In the genomic region with DNA sequence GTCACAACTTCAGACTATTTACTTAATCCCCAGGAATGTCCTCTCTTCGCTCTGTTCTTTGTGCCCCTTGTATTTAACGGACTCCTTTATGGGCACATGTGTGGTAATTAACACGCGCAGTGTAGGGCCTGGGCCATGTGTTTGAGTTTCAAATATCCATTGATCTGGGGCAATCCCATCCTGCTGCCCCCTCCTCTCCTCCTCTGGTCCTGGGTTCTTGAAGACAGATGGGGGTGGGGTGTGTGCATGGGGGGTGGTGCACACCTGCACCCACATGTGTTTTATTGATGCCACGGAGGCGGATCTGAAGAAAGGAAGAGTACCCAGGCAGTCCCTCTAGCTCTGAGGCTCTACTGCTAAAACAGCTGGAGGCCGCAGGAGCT, we compare ENCODE assay signal across 9 mouse cellular contexts.
DNase-seq lines count a peak whose midpoint lies in the region; ATAC-seq and TF ChIP-seq lines count a peak whose summit lies in the region.
"Had no signal": no experiment of that assay in that cellular context is flagged by ENCODE, and none has a peak within 500 bp of the region (broad histone marks: within the 10 kb centered on the region; RNA-seq: fewer than 3 reads in every experiment).

No protein-coding gene starts in this region.

- peak; percentile 35; the same call in 1 of the 2 replicates for ATAC-seq in embryonic facial prominence, embryonic 15.5 days (ENCODE audit: insufficient number of reproducible peaks, low FRiP score, low TSS enrichment, low read depth)
- peak; percentile 39 for ATAC-seq in hindbrain, postnatal 0 days
- no peak for ATAC-seq in neural tube, embryonic 11.5 days (ENCODE audit: insufficient read depth, low FRiP score, low TSS enrichment)
- no peak for ATAC-seq in activated CD4-positive, CD25-positive, alpha-beta regulatory T cell, adult 4 months

- 35% methylated on average over 7 of the region's 7 CpGs for WGBS in embryonic facial prominence, embryonic 15.5 days
- 55% methylated on average over 7 of the region's 7 CpGs for WGBS in hindbrain, postnatal 0 days
- 24% methylated on average over 7 of the region's 7 CpGs for WGBS in neural tube, embryonic 11.5 days

- H3K4me2 ChIP-seq in embryonic facial prominence, embryonic 15.5 days (replicated peaks), result no peak overlapping the region
- no peak overlapping the region for H3K4me2 ChIP-seq in hindbrain, postnatal 0 days (ENCODE audit: low read depth, low read length)
- no peak overlapping the region for H3K4me2 ChIP-seq in neural tube, embryonic 11.5 days (ENCODE audit: low read depth)

- H3K4me3 ChIP-seq in layer of hippocampus, adult 2 months, result no peak overlapping the region
- H3K4me3 ChIP-seq in embryonic facial prominence, embryonic 15.5 days (replicated peaks), result no peak overlapping the region
- no peak overlapping the region for H3K4me3 ChIP-seq in hindbrain, postnatal 0 days (ENCODE audit: low read length)
- H3K4me3 ChIP-seq in neural tube, embryonic 11.5 days (ENCODE audit: low read depth, low read length), result no peak overlapping the region

- H3K27ac ChIP-seq in layer of hippocampus, adult 2 months, result peak overlapping the region; percentile 70; the same call in 1 of the 2 replicates
- H3K27ac ChIP-seq in embryonic facial prominence, embryonic 15.5 days (replicated peaks), result no peak overlapping the region
- peak overlapping the region; percentile 62 for H3K27ac ChIP-seq in hindbrain, postnatal 0 days
- H3K27ac ChIP-seq in neural tube, embryonic 11.5 days (ENCODE audit: low read depth, low read length), result 0 out of 2 replicates have a peak overlapping the region, but pooled peaks have one; percentile 31

- 0 out of 2 replicates have a peak, but pooled peaks cover 5% of the 10 kb centered on the region for H3K4me1 ChIP-seq in embryonic facial prominence, embryonic 15.5 days
- H3K4me1 ChIP-seq in hindbrain, postnatal 0 days (ENCODE audit: insufficient read depth, low read length), result peaks cover 4% of the 10 kb centered on the region; the same call in 1 of the 2 replicates
- peaks cover 10% of the 10 kb centered on the region; the same call in 1 of the 2 replicates for H3K4me1 ChIP-seq in neural tube, embryonic 11.5 days (ENCODE audit: control insufficient read depth, insufficient read depth, low read length)

- H3K9ac ChIP-seq in embryonic facial prominence, embryonic 15.5 days, result no peak overlapping the region
- H3K9ac ChIP-seq in hindbrain, postnatal 0 days (replicated peaks; ENCODE audit: low read length), result no peak overlapping the region; the same call in 1 of the 2 replicates
- no peak overlapping the region for H3K9ac ChIP-seq in neural tube, embryonic 11.5 days (ENCODE audit: low read length)

- DNase-seq in layer of hippocampus, adult 2 months (ENCODE audit: low spot score in 2 of 2), result no peak
- DNase-seq in layer of hippocampus, postnatal 14 days (ENCODE audit: low spot score in 2 of 2), result no peak
- no peak for DNase-seq in hindbrain, postnatal 0 days (ENCODE audit: low spot score)
- DNase-seq in neural tube, embryonic 11.5 days (ENCODE audit: low spot score), result no peak
- DNase-seq in adrenal gland, adult 8-10 months, result no peak
- no peak for DNase-seq in spleen, adult 18-20 months
- DNase-seq: lung, adult 2 months had no signal

- no peak for TF ChIP-seq CTCF in layer of hippocampus, adult 2 months (conservative IDR thresholded peaks at IDR 0.05)
- no peak for TF ChIP-seq CTCF in hindbrain, postnatal 0 days (IDR thresholded peaks at IDR 0.05; ENCODE audit: low read depth)

- H3K27me3 ChIP-seq in embryonic facial prominence, embryonic 15.5 days, result no peaks in the 10 kb centered on the region
- no peaks in the 10 kb centered on the region for H3K27me3 ChIP-seq in hindbrain, postnatal 0 days (ENCODE audit: insufficient read depth, low read length)
- no peaks in the 10 kb centered on the region for H3K27me3 ChIP-seq in neural tube, embryonic 11.5 days (ENCODE audit: control insufficient read depth, insufficient read depth, low read length)

- H3K36me3 ChIP-seq in embryonic facial prominence, embryonic 15.5 days, result no peaks in the 10 kb centered on the region
- H3K36me3 ChIP-seq in hindbrain, postnatal 0 days (ENCODE audit: insufficient read depth, low read length), result no peaks in the 10 kb centered on the region
- no peaks in the 10 kb centered on the region for H3K36me3 ChIP-seq in neural tube, embryonic 11.5 days (ENCODE audit: control insufficient read depth, insufficient read depth, low read length)

- no peaks in the 10 kb centered on the region for H3K9me3 ChIP-seq in embryonic facial prominence, embryonic 15.5 days (replicated peaks)
- no peaks in the 10 kb centered on the region for H3K9me3 ChIP-seq in hindbrain, postnatal 0 days (ENCODE audit: low read length)
- H3K9me3 ChIP-seq in neural tube, embryonic 11.5 days (ENCODE audit: control insufficient read depth, low read length), result no peaks in the 10 kb centered on the region

Comparison
In these comparisons a context has a peak if more than half of its experiments do, and no peak if none do; other contexts are left out.
1. ATAC-seq: peak in embryonic facial prominence, embryonic 15.5 days (single experiment) and hindbrain, postnatal 0 days (single experiment); none in neural tube, embryonic 11.5 days (single experiment) and activated CD4-positive, CD25-positive, alpha-beta regulatory T cell, adult 4 months (single experiment).